Mouse (Mus musculus): Measurements from ENCODE around the gene Mms22l.

GRCm38 (mm10) chr4:24621422-24622187 is 125.4 kb downstream of the Mms22l start:
- TF ChIP-seq EP300 (IDR thresholded peaks at IDR 0.05; ENCODE audit: insufficient read depth, low read depth, low read length) (no peak), CTCF (IDR thresholded peaks at IDR 0.05; ENCODE audit: low read depth, low read length) (no peak), POLR2A (IDR thresholded peaks at IDR 0.05; ENCODE audit: insufficient read depth, low read length) (no peak)

Measured in ES-Bruce4 (cell line).